Mouse (Mus musculus) liver, embryonic 14.5 days (tissue): ENCODE measurements around the gene Cela2a. TPM values are rescaled to one million over a fixed set of nuclear protein-coding genes. Genes with fewer than 3 reads are reported as not detected.

Experiments
- ATAC-seq: fragments of 200-750 bp; cut with Nextera tagmentation; 2 replicates; pipeline ENCODE4 v1.8.0; 2017; ENCODE audit warnings: moderate number of reproducible peaks, mild to moderate bottlenecking, moderate library complexity; ENCODE audit not compliant: insufficient read depth
- DNase-seq, 3 experiments: peaks; one replicate each; pipeline ENCODE4 v3.0.0-alpha.2; 2012 to 2013; ENCODE audit warnings: low read depth in 3 of 3, low spot score in 3 of 3
- H3K27ac ChIP-seq: fragments of 300-500 bp; sonication (generic); 2 replicates; pipeline ENCODE4 v1.5.1; 2014; ENCODE audit warnings: moderate library complexity, mild to moderate bottlenecking, control low read depth, inconsistent platforms
- H3K27me3 ChIP-seq: fragments of 300-500 bp; sonication (generic); 2 replicates; pipeline ENCODE4 v1.6.1; 2014; ENCODE audit warnings: mild to moderate bottlenecking, low read length, moderate library complexity; ENCODE audit not compliant: control insufficient read depth, insufficient read depth
- H3K36me3 ChIP-seq: fragments of 300-500 bp; sonication (generic); replicated peaks from 2 replicates; pipeline ENCODE4 v1.6.1; 2014; ENCODE audit warnings: low read depth; ENCODE audit not compliant: control insufficient read depth, insufficient read depth
- H3K4me1 ChIP-seq, 2 experiments: fragments of 200-500 bp in 1 of 2; fragments of 300-500 bp in 1 of 2; sonication (generic) in 1 of 2; replicated peaks; 2 replicates each; pipeline ENCODE4 v1.6.1; 2012 to 2014; ENCODE audit warnings: antibody characterized with exemption in 1 of 2, inconsistent platforms in 1 of 2, low read length in 1 of 2; ENCODE audit not compliant: control insufficient read depth in 2 of 2, insufficient read depth in 2 of 2
- H3K4me2 ChIP-seq: fragments of 300-500 bp; sonication (generic); 2 replicates; pipeline ENCODE4 v1.6.1; 2014; ENCODE audit warnings: low read depth, mild to moderate bottlenecking, control low read depth, moderate library complexity
- H3K4me3 ChIP-seq, 2 experiments: fragments of 200-500 bp in 1 of 2; fragments of 300-500 bp in 1 of 2; sonication (generic) in 1 of 2; 2 replicates each; pipeline ENCODE4 v1.5.1; 2012 to 2014; ENCODE audit warnings: low read depth in 2 of 2, low read length in 2 of 2, mild to moderate bottlenecking in 2 of 2, control low read depth in 1 of 2, inconsistent platforms in 1 of 2, moderate library complexity in 1 of 2; ENCODE audit not compliant: insufficient read depth in 1 of 2
- H3K9ac ChIP-seq: fragments of 300-500 bp; sonication (generic); replicated peaks from 2 replicates; pipeline ENCODE4 v1.6.1; 2014; ENCODE audit warnings: mild to moderate bottlenecking, control low read depth, moderate library complexity
- H3K9me3 ChIP-seq: fragments of 300-500 bp; sonication (generic); 2 replicates; pipeline ENCODE4 v1.6.1; 2016; ENCODE audit warnings: low read length, mixed read lengths; ENCODE audit not compliant: control insufficient read depth
- CTCF ChIP-seq: IDR thresholded peaks from 2 replicates; pipeline ENCODE4 v1.5.1; 2016; ENCODE audit warnings: antibody characterized with exemption, low read depth, control low read depth
- EP300 ChIP-seq: IDR thresholded peaks from 2 replicates; pipeline ENCODE4 v1.6.1; 2016; ENCODE audit warnings: antibody characterized with exemption, low read depth
- WGBS: fragments of 180-500 bp; shearing (Covaris S2); extraction: QIAGEN DNeasy Blood & Tissue Kit; methylation state at CpG from one replicate; pipeline ENCODE4 v1.1.7; 2014; ENCODE audit not compliant: insufficient replicate concordance; 5-methylcytosine and 5-hydroxymethylcytosine counted together
- polyA plus RNA-seq, 2 experiments: library from polyadenylated mRNA; depleted of rRNA in 1 of 2; stranded (reverse) in 1 of 2; unstranded in 1 of 2; fragments of >200 nt; fragmentation: Nextera tagmentation in 1 of 2; extraction: Ambion mirVana in 1 of 2; gene quantifications; 2 replicates each; pipeline versions ENCODE4 v1.2.1 to v1.2.3; 2012 to 2014

Gene Cela2a
- polyA plus RNA-seq, 2 experiments: not detected

- Histone ChIP-seq H3K27me3 (no peaks in the 10 kb centered on the region; the same call in none of the 2 replicates), H3K4me2 (peak overlapping the region; percentile 87), H3K4me1 (peaks cover 33 to 47% of the 10 kb centered on the region in 2 experiments), H3K9me3 (no peaks in the 10 kb centered on the region), H3K27ac (no peak overlapping the region), H3K36me3 (peaks cover 5% of the 10 kb centered on the region), H3K4me3 (peak overlapping the region; percentile 75 to 76), H3K9ac (peak overlapping the region; percentile 89)
- TF ChIP-seq CTCF: no peak
- TF ChIP-seq EP300: no peak
- DNase-seq (no peak), ATAC-seq (no peak)
- 78% methylated on average over 9 of the region's 9 CpGs for WGBS
These were observed 47.0 kb upstream of the Cela2a start for GRCm38 (mm10) chr4:141872977-141873376.

GRCm38 (mm10) chr4:141871909-141872308 is 45.9 kb upstream of the Cela2a start:
- H3K27ac ChIP-seq: no peak overlapping the region

GRCm38 (mm10) chr4:141871333-141871725 is 45.4 kb upstream of the Cela2a start:
- no peaks in the 10 kb centered on the region; the same call in 1 of the 2 replicates for H3K27me3 ChIP-seq
- DNase-seq (no peak), ATAC-seq (no peak)
- peak overlapping the region; percentile 87 for H3K4me2 ChIP-seq
- TF ChIP-seq CTCF (no peak), EP300 (no peak)
- H3K9me3 ChIP-seq: no peaks in the 10 kb centered on the region
- peaks cover 32 to 43% of the 10 kb centered on the region in 2 experiments for H3K4me1 ChIP-seq
- peaks cover 5% of the 10 kb centered on the region for H3K36me3 ChIP-seq
- no peak overlapping the region for H3K4me3 ChIP-seq
- WGBS: 81% methylated on average over 3 of the region's 3 CpGs
- peak overlapping the region; percentile 18; the same call in 1 of the 2 replicates for H3K9ac ChIP-seq
- no peak overlapping the region for H3K27ac ChIP-seq

More at GRCm38 (mm10) chr4:141871909-141872308, 45.9 kb upstream of the Cela2a start:
- Histone ChIP-seq H3K4me1 (peaks cover 33 to 47% of the 10 kb centered on the region in 2 experiments), H3K36me3 (peaks cover 5% of the 10 kb centered on the region), H3K9ac (no peak overlapping the region), H3K27me3 (no peaks in the 10 kb centered on the region; the same call in 1 of the 2 replicates), H3K4me2 (peak overlapping the region; percentile 87), H3K4me3 (peak overlapping the region in 1 of 2 experiments; percentile 26; a peak in 2 of 4 replicates), H3K9me3 (no peaks in the 10 kb centered on the region)
- TF ChIP-seq CTCF: no peak
- TF ChIP-seq EP300: no peak
- DNase-seq (no peak), ATAC-seq (no peak)
- 78% methylated on average over 9 of the region's 9 CpGs for WGBS

- Histone ChIP-seq H3K9ac (no peak overlapping the region), H3K27ac (no peak overlapping the region), H3K9me3 (no peaks in the 10 kb centered on the region), H3K4me2 (peak overlapping the region; percentile 87; the same call in 1 of the 2 replicates), H3K27me3 (no peaks in the 10 kb centered on the region), H3K4me3 (no peak overlapping the region), H3K4me1 (peaks cover 27 to 38% of the 10 kb centered on the region in 2 experiments), H3K36me3 (peaks cover 5% of the 10 kb centered on the region)
- TF ChIP-seq EP300: no peak
- no peak for TF ChIP-seq CTCF
- no peak for DNase-seq
- 70% methylated on average over 11 of the region's 11 CpGs for WGBS
- ATAC-seq: no peak
These were observed 44.8 kb upstream of the Cela2a start for GRCm38 (mm10) chr4:141870666-141871332.

- TF ChIP-seq EP300: no peak
- TF ChIP-seq CTCF: no peak
- DNase-seq (no peak), ATAC-seq (no peak)
- Histone ChIP-seq H3K9me3 (no peaks in the 10 kb centered on the region), H3K4me3 (no peak overlapping the region), H3K9ac (no peak overlapping the region), H3K4me2 (no peak overlapping the region), H3K36me3 (peaks cover 5% of the 10 kb centered on the region), H3K27me3 (no peaks in the 10 kb centered on the region), H3K27ac (no peak overlapping the region), H3K4me1 (peaks cover 22 to 29% of the 10 kb centered on the region in 2 experiments)
- 47% methylated on average over 5 of the region's 5 CpGs for WGBS
These were observed 43.7 kb upstream of the Cela2a start for GRCm38 (mm10) chr4:141869436-141870215.
